Mouse (Mus musculus) kidney, adult 11 months (tissue): ENCODE data around the gene Lsp1.

Experiments used
- DNase-seq: peaks from one replicate; pipeline ENCODE4 v3.0.0; 2022

The Lsp1 gene

DNA sequence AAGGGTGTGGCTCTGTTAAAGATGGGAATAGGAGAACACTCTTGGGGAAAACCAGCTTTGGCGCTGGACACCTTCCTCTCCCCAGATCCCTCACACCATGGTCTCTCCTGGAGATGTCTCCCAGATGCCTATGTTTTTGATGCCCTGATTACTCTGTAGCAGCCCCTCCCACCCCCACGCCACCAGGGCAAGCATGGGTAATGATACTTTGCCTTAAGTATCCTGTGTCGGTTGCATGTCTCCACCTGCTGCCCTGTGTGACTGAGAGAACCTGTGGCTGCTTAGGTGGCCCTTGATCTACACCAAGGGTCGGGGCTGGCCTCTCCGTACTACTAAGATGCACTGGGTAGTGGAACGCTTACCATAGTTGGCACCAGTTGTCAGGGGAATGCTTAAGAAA, 17.4 kb downstream of the Lsp1 start:
- DNase-seq, result no peak

DNA sequence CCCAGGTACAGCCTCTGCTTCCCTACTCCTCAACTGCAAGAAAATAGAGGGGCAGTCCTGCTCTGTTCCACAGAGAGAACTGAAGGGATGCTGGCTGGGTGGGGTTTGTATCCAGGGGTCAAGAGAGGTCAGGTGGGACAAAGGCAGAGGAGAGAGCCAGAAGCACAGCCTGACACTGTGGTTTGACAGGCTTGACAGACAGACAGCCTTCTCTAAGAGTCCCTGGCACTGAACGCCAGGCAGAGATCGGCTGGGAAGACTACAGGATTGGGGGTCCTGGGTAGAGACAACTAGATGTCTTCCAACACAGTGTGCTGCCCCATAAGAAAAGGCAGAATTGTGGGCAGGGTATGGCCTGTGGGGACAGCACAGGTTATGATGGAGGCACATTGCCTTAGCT, 18.0 kb downstream of the Lsp1 start:
- no peak for DNase-seq

GRCm38 (mm10) chr7:142479307-142479706, 18.7 kb downstream of the Lsp1 start:
- DNase-seq, result no peak

GRCm38 (mm10) chr7:142479886-142480285, 19.3 kb downstream of the Lsp1 start:
- no peak for DNase-seq

- no peak for DNase-seq
Measured at GRCm38 (mm10) chr7:142480661-142481060, 20.1 kb downstream of the Lsp1 start.

DNA sequence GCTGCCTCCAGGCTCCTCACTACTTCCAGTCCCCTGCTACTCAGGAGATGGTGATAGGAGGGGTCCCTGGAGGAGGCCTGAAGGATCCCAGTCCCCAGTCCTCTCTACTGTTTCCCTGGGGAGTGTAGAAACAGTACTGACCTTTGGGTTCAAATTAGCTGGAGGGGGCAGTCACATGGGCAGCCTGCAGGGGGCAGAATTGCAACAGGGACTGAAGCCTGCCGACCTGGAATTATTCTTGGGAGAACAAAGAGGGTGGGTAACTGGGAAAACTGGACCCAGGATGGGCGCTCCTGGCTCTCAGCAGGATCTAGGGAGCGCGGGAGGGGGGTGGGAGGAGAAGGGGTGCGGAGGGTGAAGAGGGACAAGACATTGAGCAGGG, 20.6 kb downstream of the Lsp1 start:
- no peak for DNase-seq

GRCm38 (mm10) chr7:142481568-142482255, 21.1 kb downstream of the Lsp1 start:
- DNase-seq, result no peak

- DNase-seq, result no peak
Measured at GRCm38 (mm10) chr7:142482256-142482609, 21.6 kb downstream of the Lsp1 start.

- no peak for DNase-seq
Measured at GRCm38 (mm10) chr7:142483136-142483535, 22.5 kb downstream of the Lsp1 start.

DNA sequence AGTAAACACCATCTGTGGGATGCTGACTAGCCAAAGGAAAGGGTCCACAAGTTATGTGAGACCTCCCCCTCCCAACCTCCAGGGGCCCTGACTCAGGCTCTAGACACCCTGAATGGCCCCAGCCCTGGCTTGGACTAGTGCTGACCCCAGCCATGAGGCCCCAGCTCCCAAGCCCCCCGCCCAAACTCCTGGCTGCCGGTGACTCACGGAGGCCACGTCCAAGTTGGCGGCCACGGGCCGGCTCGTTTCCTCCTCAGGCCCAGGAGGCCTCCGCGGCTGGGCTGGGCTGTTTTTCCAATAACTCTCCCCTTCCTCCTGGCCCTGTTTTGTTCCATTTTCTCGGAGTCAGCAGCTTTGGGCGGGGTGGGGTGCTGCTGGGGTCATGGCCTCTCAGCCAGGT, 24.2 kb downstream of the Lsp1 start:
- no peak for DNase-seq

GRCm38 (mm10) chr7:142486751-142487162, 26.1 kb downstream of the Lsp1 start:
- DNase-seq, result no peak

DNA sequence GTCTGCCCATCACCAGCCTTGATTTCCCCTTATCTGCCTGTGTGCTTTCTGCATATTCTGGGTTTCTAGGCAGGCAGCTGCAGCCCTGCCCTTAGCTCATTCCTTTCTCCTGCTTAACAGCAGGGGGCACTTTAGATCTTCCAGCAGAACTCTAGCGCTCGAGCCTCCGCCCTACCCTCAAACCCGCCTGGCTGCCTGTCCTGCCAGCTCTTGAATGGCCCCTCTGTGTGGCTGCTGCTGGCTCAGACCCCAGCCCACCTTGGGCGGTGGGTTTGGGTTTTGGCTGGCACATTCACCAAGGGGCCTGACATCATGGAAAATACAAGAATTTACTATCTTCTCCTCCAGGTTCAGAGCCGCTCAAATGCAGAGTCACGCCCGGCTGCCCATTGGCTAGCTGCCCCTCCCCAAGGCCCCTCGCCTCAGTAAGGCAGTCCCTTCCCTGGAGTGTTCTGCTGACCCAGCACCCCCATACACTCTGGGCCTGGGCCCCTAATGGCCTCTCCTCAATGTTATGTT, 26.8 kb downstream of the Lsp1 start:
- peak; percentile 16 for DNase-seq

DNA sequence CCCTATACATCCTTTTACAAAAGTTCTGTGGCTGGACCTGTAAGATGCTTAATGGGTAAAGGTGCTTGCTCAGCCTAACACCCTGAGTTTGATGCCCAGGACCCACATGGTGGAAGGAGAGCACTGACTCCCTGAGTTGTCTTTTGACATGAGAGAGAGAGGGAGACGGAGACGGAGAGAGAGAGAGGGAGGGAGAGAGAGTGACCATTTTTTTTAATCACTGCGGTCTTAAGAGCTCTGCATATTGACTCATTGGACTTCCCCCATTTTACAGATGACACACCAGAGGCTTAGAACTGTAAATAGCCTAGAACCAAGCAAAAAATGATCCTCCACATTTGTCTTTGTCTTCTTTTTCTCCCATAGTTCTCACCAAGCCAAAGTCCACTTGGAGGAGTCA, 27.4 kb downstream of the Lsp1 start:
- DNase-seq, result no peak

DNA sequence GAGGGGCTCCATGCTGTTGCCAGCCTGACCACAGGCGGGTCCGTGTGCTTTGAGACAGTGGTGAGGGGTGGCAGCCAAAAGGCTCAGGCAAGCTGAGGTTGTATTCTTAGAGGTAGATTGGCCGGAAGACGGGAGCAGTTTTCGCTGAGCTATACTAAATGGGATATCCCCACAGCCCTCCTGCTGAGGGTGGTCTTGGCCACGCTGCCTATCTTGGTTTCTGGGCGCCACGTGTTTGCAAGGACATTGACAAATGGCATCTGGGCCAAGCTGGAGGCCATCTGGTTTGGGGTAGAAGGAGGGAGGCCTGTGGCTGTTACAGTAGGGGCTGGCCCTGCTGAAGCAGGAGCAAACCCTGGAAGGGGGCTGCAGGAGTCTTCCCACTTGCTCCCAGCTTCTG, 32.9 kb downstream of the Lsp1 start:
- no peak for DNase-seq

GRCm38 (mm10) chr7:142496158-142496557, 35.5 kb downstream of the Lsp1 start:
- no peak for DNase-seq

DNA sequence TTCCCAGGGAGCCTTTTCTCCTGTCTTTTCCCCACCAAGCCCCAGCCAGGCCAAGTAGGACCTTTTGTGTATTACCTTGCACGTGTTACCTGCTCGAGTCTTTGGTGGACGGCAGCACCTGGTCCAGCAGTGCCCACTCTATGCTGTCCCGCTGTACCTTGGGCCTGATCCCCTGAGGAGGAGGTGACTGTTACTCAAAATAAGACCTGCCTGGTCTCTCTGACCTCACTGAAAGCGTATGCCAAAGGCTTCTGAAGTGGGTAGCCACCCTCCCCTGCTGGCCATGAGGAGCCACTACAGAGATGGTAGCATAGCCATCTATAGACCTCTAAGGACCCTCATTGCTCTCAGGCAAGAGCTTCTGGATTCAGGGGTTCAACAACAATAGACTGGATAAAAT, 36.2 kb downstream of the Lsp1 start:
- no peak for DNase-seq

- DNase-seq, result no peak
Measured at GRCm38 (mm10) chr7:142497775-142498174, 37.2 kb downstream of the Lsp1 start.

- DNase-seq, result no peak
Measured at GRCm38 (mm10) chr7:142498575-142498974, 38.0 kb downstream of the Lsp1 start, which contains the start of gene Tnnt3. Gene Tnnt3, plus strand, starts transcription at chr7:142498836.

DNA sequence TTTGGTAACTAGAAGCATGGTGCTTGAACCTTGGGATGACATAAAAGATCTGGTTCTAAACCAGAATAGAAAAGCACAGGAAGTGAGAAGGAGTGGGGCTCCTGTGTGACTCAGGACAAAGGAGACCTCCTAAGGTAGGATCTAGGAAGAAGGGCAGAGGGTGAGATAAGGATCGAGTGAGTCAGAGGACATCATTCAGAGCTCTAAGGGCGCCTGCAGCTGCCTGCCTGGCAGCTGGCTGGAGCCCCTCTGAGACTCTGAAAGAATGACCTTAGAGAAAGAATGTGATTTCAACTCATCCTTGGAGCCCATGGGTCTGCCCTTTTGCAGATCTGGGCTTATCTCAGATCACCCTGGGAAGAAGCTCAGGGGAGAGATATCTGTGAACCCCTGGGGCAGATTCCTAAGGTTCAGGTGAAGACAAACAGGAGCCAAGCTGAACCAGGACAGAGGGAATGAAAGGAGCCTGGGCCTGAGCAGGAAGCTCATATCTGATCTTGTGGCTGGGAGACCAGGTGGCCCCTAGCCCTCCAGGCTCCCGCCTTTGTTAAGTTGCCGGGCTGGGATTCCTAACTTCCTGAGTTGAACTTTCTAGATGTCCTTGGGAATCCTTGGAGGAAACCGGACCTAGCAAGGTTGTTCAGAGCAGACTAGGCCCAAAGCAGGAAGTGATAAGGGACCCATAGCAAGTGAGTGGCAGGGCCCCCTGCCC, 38.6 kb downstream of the Lsp1 start:
- DNase-seq, result no peak

DNA sequence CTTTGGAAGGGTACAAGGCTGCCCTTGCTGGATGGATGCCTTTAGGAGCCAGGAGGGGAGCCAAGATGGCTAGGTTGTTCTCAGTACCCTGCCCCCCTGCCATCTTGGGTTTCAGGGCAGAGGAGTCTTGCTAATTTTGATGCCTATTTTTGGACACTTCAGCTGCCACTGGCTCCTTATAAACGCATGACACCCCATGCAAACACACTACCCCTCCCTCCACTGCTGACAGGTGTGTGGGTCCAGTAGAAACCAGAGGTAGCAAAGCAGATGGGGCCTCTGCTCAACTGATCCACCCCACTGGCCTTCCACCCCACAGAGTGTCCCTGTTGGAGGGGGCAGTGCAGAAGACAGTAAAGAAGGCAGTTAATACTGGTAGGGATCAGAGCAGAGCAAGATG, 39.4 kb downstream of the Lsp1 start:
- no peak for DNase-seq

DNA sequence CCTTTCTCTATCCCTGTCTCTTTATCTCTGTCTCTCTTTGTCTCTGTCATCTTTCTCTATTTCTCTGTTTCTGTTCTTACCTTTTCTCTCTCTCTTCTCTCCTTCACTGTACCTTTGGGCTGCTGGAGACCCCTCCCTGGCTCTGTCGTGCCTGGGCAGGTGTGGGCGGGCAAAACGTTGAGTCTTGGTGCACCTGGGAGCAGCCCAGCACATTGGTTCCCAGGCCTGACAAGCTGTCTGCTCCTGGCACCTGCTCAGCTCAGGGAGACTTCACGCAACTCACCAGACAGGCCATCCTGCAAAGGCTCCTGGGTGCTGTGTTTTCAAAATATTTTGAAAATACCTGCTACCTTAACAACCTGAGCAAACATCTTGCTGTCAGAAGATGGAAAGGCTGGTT, 42.6 kb downstream of the Lsp1 start:
- DNase-seq, result no peak

DNA sequence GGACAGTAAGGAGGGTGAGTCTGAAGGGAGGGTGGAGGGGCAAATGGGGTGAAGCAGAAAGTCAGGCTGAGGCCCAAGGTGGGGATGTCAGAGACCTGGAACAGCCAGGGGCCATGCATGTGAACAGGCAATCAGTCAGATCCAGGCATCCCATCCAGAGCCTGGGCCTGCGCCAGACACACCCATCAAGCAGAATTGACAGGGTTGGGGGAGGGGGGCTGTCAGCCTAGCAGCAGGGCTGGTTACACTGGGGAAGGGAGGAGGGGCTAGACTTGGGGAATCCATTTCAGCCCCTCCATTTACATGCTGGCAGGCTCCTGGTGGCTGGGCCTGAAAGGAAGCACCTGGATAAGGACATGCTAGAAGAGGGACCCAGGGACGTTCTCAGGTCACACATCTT, 45.3 kb downstream of the Lsp1 start:
- no peak for DNase-seq

DNA sequence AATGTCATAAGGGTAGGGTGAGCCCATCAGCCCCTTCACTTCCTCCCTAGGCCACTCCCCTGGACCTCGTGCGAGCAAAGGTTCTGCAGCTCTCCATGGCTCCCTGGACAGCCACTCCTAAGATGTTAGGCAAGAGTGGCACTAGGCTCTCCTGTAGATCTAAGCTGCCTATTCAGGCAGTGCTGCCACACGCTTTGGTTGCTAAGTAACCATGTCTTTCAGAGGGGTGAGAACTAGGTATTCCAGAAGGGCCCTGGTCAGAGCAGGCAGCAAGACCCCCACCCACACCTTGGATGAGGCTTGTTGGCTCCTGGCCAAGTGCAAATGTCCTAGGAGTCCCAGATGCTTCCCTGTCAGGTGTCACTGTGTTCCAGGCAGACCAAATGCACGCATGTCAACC, 45.9 kb downstream of the Lsp1 start:
- no peak for DNase-seq

- DNase-seq, result no peak
Measured at GRCm38 (mm10) chr7:142507453-142507852, 46.8 kb downstream of the Lsp1 start.

DNA sequence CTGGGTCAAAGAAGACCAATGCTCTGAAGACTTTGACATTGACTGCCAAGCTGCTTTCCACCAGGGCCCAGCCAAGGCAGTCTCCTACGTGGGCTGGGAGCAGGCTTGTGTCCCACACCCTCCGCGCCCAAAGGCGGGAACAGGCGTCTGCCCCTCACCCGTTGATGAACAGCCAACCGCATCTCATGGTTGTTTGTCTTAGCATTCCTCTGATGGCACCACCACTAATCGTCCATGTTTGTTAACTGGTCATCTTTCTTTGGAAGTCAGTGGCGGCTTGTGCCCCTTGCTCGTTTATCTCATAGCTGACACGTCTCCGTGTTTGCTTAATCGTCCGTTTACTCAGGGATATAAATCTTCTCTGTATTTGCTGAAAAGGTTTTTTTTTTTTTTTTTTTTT, 48.9 kb downstream of the Lsp1 start:
- no peak for DNase-seq
